Mouse (Mus musculus): ENCODE data around the gene Gpr146.

DNA sequence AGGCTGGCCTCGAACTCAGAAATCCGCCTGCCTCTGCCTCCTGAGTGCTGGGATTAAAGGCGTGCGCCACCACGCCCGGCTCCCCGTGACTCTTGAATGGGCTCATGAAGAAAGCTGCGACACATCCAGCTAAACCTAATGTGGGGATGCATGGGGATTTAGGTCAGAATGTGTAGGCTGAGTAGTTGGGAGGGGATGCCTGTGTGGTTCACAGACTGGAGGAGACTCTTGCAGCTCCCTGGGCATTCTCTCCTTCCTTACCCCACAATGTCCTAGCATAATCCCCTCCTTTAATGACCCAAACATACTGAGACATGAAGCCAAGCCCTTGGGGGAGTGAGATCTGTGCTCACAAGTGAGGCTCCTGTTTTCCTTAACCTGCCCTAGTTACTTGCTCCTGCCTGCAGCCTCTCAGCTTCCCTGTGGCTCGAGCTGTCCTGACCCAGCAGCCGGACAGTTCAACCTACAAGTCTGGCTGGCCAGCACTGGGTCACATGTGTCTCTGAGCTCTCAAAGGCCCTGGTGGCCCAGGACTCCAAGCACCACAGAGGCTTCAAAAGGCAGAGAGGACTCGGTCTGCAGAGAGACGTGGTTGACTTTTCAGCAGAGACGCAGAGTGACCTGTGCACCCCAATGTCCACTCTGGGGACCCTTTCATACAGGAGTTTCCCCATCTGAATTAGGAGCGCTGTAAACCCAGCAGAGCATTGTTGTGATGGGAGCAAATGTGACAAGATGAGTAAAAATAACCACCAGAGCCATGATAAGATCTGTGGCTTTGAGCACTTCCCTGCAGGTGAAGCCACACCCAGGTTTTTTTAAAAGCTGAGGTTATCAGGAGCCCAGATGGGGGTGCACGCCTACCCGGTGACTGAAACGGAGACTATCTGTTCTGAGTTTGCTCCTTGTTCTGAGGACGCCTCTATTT lies 4.4 kb downstream of the Gpr146 start:
- TF ChIP-seq POLR2A (IDR thresholded peaks at IDR 0.05; ENCODE audit: borderline replicate concordance, insufficient read depth, low read length), result no peak
- TF ChIP-seq CTCF (IDR thresholded peaks at IDR 0.05; ENCODE audit: borderline replicate concordance, insufficient read depth, low read depth, low read length), result no peak

Data from cerebellum, adult 2 months (tissue).